Mouse (Mus musculus): ENCODE measurements around the gene Tnfrsf4. TPM values are rescaled to one million over a fixed set of nuclear protein-coding genes. Genes with fewer than 3 reads are reported as not detected.

Tnfrsf4 gene
- total and polyA plus RNA-seq, 2 experiments from 2014 or later = 0.31 TPM; not detected in 1

GRCm38 (mm10) chr4:156030651-156031118 is 17.0 kb downstream of the Tnfrsf4 start:
- peaks cover 31% of the 10 kb centered on the region for H3K4me1 ChIP-seq (ENCODE audit: control insufficient read depth, insufficient read depth)
- 33% methylated on average over 9 of the region's 9 CpGs for WGBS
- DNase-seq (ENCODE audit: low spot score) = no peak
- H3K9ac ChIP-seq (replicated peaks; ENCODE audit: low read depth, low read length) = peak overlapping the region; percentile 58
- TF ChIP-seq EP300 (IDR thresholded peaks at IDR 0.05; ENCODE audit: low read depth) (no peak), CTCF (IDR thresholded peaks at IDR 0.05; ENCODE audit: low read depth) (no peak)
- H3K27ac ChIP-seq (ENCODE audit: low read depth) = peak overlapping the region; percentile 91; the same call in 1 of the 2 replicates
- peak overlapping the region; percentile 84 for H3K4me2 ChIP-seq (ENCODE audit: low read depth, low read length)
- peak overlapping the region; percentile 57 for H3K4me3 ChIP-seq (ENCODE audit: low read depth, low read length)
- peaks cover 2% of the 10 kb centered on the region for H3K27me3 ChIP-seq (ENCODE audit: control insufficient read depth, insufficient read depth, low read length)
- peaks cover 3% of the 10 kb centered on the region; the same call in 1 of the 2 replicates for H3K36me3 ChIP-seq (replicated peaks; ENCODE audit: control insufficient read depth, insufficient read depth, low read length)
- H3K9me3 ChIP-seq (replicated peaks; ENCODE audit: control insufficient read depth, low read length) = no peaks in the 10 kb centered on the region
- no peak for ATAC-seq (ENCODE audit: insufficient read depth, low read depth)

- peak overlapping the region; percentile 58 for H3K9ac ChIP-seq (replicated peaks; ENCODE audit: low read depth, low read length)
- 3% methylated on average over 7 of the region's 7 CpGs for WGBS
- peak; percentile 17; the same call in 1 of the 2 replicates for ATAC-seq (ENCODE audit: insufficient read depth, low read depth)
- DNase-seq (ENCODE audit: low spot score) = no peak
- peak overlapping the region; percentile 57 for H3K4me3 ChIP-seq (ENCODE audit: low read depth, low read length)
- H3K27me3 ChIP-seq (ENCODE audit: control insufficient read depth, insufficient read depth, low read length) = peaks cover 7% of the 10 kb centered on the region
- TF ChIP-seq CTCF (IDR thresholded peaks at IDR 0.05; ENCODE audit: low read depth) = no peak
- no peak for TF ChIP-seq EP300 (IDR thresholded peaks at IDR 0.05; ENCODE audit: low read depth)
- H3K4me2 ChIP-seq (ENCODE audit: low read depth, low read length) = peak overlapping the region; percentile 84
- H3K9me3 ChIP-seq (replicated peaks; ENCODE audit: control insufficient read depth, low read length) = no peaks in the 10 kb centered on the region
- peaks cover 3% of the 10 kb centered on the region; the same call in 1 of the 2 replicates for H3K36me3 ChIP-seq (replicated peaks; ENCODE audit: control insufficient read depth, insufficient read depth, low read length)
- H3K4me1 ChIP-seq (ENCODE audit: control insufficient read depth, insufficient read depth) = peaks cover 25% of the 10 kb centered on the region
- peak overlapping the region; percentile 91 for H3K27ac ChIP-seq (ENCODE audit: low read depth)
Observed at GRCm38 (mm10) chr4:156031255-156031592, 17.6 kb downstream of the Tnfrsf4 start.

DNA sequence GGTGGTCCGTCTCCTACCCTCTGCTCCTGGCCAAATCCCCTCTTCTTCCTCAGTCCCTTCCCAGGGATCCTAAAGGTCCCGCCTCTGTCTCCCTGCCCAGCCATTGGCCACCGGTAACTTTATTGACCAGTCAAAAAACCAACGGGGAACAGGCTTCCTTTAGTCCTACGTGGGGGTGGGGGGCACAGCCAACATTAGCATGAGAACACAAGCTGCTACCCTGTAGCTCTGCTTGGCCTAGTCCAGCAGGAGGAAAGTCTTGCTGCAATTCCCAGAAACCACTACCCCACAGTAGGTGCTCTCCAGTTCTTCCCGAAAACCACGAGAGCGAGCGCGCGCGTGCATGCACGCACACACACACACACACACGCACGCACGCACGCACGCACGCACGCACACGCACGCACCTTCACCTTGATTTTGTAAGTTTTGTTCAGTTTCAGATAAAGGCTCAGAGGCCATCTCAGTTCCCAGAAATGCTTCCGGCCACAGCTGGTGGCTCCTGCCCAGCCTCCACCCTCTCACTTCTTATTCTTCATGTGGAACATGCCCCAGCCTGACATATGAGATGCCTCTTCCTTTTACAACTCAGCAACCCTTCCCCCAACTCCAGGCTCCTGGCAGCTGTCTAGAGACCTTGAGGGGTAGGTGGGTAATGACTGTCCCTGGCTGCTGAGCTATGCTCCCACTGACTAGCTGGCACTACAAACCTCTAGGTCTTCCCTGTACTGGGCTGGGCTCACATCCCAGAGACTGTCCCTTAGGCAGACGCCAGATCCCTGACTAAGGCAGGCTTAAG is 18.1 kb downstream of the Tnfrsf4 start:
- Histone ChIP-seq H3K27ac (ENCODE audit: low read depth) (peak overlapping the region; percentile 91), H3K9me3 (replicated peaks; ENCODE audit: control insufficient read depth, low read length) (no peaks in the 10 kb centered on the region), H3K27me3 (ENCODE audit: control insufficient read depth, insufficient read depth, low read length) (peaks cover 11% of the 10 kb centered on the region), H3K9ac (replicated peaks; ENCODE audit: low read depth, low read length) (peak overlapping the region; percentile 58), H3K36me3 (replicated peaks; ENCODE audit: control insufficient read depth, insufficient read depth, low read length) (peaks cover 3% of the 10 kb centered on the region; the same call in 1 of the 2 replicates), H3K4me3 (ENCODE audit: low read depth, low read length) (peak overlapping the region; percentile 57), H3K4me1 (ENCODE audit: control insufficient read depth, insufficient read depth) (peaks cover 23% of the 10 kb centered on the region), H3K4me2 (ENCODE audit: low read depth, low read length) (peak overlapping the region; percentile 84)
- TF ChIP-seq CTCF (IDR thresholded peaks at IDR 0.05; ENCODE audit: low read depth) (no peak), EP300 (IDR thresholded peaks at IDR 0.05; ENCODE audit: low read depth) (no peak)
- peak; percentile 91 for DNase-seq (ENCODE audit: low spot score)
- 2% methylated on average over 24 of the region's 24 CpGs for WGBS
- ATAC-seq (ENCODE audit: insufficient read depth, low read depth) = peak; percentile 92

DNA sequence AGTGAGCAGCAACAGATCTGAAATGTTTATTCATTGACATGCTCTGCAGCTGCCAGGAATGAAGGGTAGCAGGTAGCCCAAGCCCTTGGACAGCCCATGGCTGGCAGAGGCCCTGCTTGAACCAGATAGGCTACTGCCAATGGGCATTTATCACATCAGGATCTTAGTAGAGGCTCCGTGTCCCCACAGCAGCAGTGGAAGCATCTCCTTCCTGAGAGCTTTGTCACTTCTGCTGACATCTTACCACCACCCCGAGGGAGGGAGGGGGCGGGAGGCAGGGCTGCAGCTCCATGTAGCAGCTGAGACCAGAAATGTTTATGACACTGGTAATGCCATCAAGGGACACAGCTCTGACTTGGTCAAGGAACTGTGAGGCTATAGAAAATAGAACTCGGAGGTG is 19.2 kb downstream of the Tnfrsf4 start:
- Histone ChIP-seq H3K9ac (replicated peaks; ENCODE audit: low read depth, low read length) (no peak overlapping the region), H3K9me3 (replicated peaks; ENCODE audit: control insufficient read depth, low read length) (no peaks in the 10 kb centered on the region), H3K4me3 (ENCODE audit: low read depth, low read length) (no peak overlapping the region), H3K27me3 (ENCODE audit: control insufficient read depth, insufficient read depth, low read length) (peaks cover 11% of the 10 kb centered on the region), H3K36me3 (replicated peaks; ENCODE audit: control insufficient read depth, insufficient read depth, low read length) (peaks cover 3% of the 10 kb centered on the region; the same call in 1 of the 2 replicates), H3K4me1 (ENCODE audit: control insufficient read depth, insufficient read depth) (peaks cover 23% of the 10 kb centered on the region), H3K4me2 (ENCODE audit: low read depth, low read length) (peak overlapping the region; percentile 84; the same call in 1 of the 2 replicates), H3K27ac (ENCODE audit: low read depth) (peak overlapping the region; percentile 91)
- TF ChIP-seq CTCF (IDR thresholded peaks at IDR 0.05; ENCODE audit: low read depth) (no peak), EP300 (IDR thresholded peaks at IDR 0.05; ENCODE audit: low read depth) (no peak)
- WGBS = 82% methylated on average over 4 of the region's 4 CpGs
- ATAC-seq (ENCODE audit: insufficient read depth, low read depth) (no peak), DNase-seq (ENCODE audit: low spot score) (no peak)

- TF ChIP-seq EP300 (IDR thresholded peaks at IDR 0.05; ENCODE audit: low read depth) (no peak), CTCF (IDR thresholded peaks at IDR 0.05; ENCODE audit: low read depth) (peak; percentile 65)
- H3K9me3 ChIP-seq (replicated peaks; ENCODE audit: control insufficient read depth, low read length) = no peaks in the 10 kb centered on the region
- ATAC-seq (ENCODE audit: insufficient read depth, low read depth) = no peak
- 31% methylated on average over 6 of the region's 6 CpGs for WGBS
- peak; percentile 61 for DNase-seq (ENCODE audit: low spot score)
- peaks cover 11% of the 10 kb centered on the region for H3K27me3 ChIP-seq (ENCODE audit: control insufficient read depth, insufficient read depth, low read length)
- no peak overlapping the region for H3K4me3 ChIP-seq (ENCODE audit: low read depth, low read length)
- H3K9ac ChIP-seq (replicated peaks; ENCODE audit: low read depth, low read length) = no peak overlapping the region
- H3K4me2 ChIP-seq (ENCODE audit: low read depth, low read length) = no peak overlapping the region
- H3K27ac ChIP-seq (ENCODE audit: low read depth) = no peak overlapping the region
- H3K4me1 ChIP-seq (ENCODE audit: control insufficient read depth, insufficient read depth) = peaks cover 23% of the 10 kb centered on the region
- H3K36me3 ChIP-seq (replicated peaks; ENCODE audit: control insufficient read depth, insufficient read depth, low read length) = 0 out of 2 replicates have a peak, but pooled peaks cover 3% of the 10 kb centered on the region
Observed at GRCm38 (mm10) chr4:156033476-156034119, 20.0 kb downstream of the Tnfrsf4 start.
